8 mouse cellular contexts compared by ENCODE assay signal in the genomic region with DNA sequence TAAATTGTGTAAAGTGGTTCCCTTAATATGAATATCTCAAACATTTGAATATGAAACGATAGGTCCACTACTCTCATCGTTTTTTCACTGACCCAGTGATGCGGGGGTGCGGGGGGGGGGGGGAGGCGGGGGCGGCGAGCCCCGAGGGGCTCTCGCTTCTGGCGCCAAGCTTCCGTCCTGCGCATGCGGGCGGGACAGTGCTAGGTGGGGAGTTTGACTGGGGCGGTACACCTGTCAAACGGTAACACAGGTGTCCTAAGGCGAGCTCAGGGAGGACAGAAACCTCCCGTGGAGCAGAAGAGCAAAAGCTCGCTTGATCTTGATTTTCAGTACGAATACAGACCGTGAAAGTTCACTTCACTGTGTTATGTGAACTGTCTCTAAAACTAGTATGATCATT. TPM values are rescaled to one million over a fixed set of nuclear protein-coding genes. Genes with fewer than 3 reads are reported as not detected.
A peak's percentile ranks its signal among the peaks of the same experiment; 100 is the strongest.
DNase-seq lines count a peak whose midpoint lies in the region; ATAC-seq lines count a peak whose summit lies in the region.
"Had no signal": no experiment of that assay in that cellular context is flagged by ENCODE, and none has a peak within 500 bp of the region (broad histone marks: within the 10 kb centered on the region; RNA-seq: fewer than 3 reads in every experiment).

No protein-coding gene starts in this region.

- H3K4me2 ChIP-seq in embryonic facial prominence, embryonic 15.5 days (replicated peaks), result no peak overlapping the region
- H3K4me2 ChIP-seq in intestine, embryonic 15.5 days (replicated peaks), result peak overlapping the region; percentile 22; the same call in 1 of the 2 replicates
- H3K4me2 ChIP-seq in midbrain, embryonic 14.5 days (ENCODE audit: low read length), result no peak overlapping the region

- ATAC-seq in embryonic facial prominence, embryonic 15.5 days (ENCODE audit: insufficient number of reproducible peaks, low FRiP score, low TSS enrichment, low read depth), result peak; percentile 95
- peak; percentile 95 for ATAC-seq in intestine, embryonic 15.5 days
- ATAC-seq in midbrain, embryonic 14.5 days (ENCODE audit: low FRiP score, low TSS enrichment), result peak; percentile 95

- H3K27ac ChIP-seq in embryonic facial prominence, embryonic 15.5 days (replicated peaks), result no peak overlapping the region
- H3K27ac ChIP-seq in intestine, embryonic 15.5 days, result peak overlapping the region; percentile 25; the same call in 1 of the 2 replicates
- no peak overlapping the region for H3K27ac ChIP-seq in midbrain, embryonic 14.5 days (replicated peaks; ENCODE audit: low read depth, low read length)

- no peak overlapping the region for H3K9ac ChIP-seq in embryonic facial prominence, embryonic 15.5 days
- no peak overlapping the region for H3K9ac ChIP-seq in intestine, embryonic 15.5 days
- no peak overlapping the region for H3K9ac ChIP-seq in midbrain, embryonic 14.5 days (replicated peaks; ENCODE audit: low read length)

- H3K9me3 ChIP-seq in embryonic facial prominence, embryonic 15.5 days (replicated peaks), result no peaks in the 10 kb centered on the region
- no peaks in the 10 kb centered on the region for H3K9me3 ChIP-seq in intestine, embryonic 15.5 days
- no peaks in the 10 kb centered on the region for H3K9me3 ChIP-seq in midbrain, embryonic 14.5 days (ENCODE audit: control insufficient read depth, low read length)
- H3K9me3 ChIP-seq: megakaryocyte, embryonic 14.5 days had no signal

- H3K36me3 ChIP-seq in embryonic facial prominence, embryonic 15.5 days, result no peaks in the 10 kb centered on the region
- no peaks in the 10 kb centered on the region for H3K36me3 ChIP-seq in intestine, embryonic 15.5 days
- no peaks in the 10 kb centered on the region for H3K36me3 ChIP-seq in midbrain, embryonic 14.5 days (ENCODE audit: control insufficient read depth, insufficient read depth, low read length)

- peaks cover 18% of the 10 kb centered on the region for H3K4me1 ChIP-seq in embryonic facial prominence, embryonic 15.5 days
- H3K4me1 ChIP-seq in intestine, embryonic 15.5 days (replicated peaks), result peaks cover 19% of the 10 kb centered on the region
- peaks cover 25% of the 10 kb centered on the region for H3K4me1 ChIP-seq in midbrain, embryonic 14.5 days (ENCODE audit: control insufficient read depth, insufficient read depth, low read length)
- H3K4me1 ChIP-seq: megakaryocyte, embryonic 14.5 days had no signal

- 15% methylated on average over 21 of the region's 21 CpGs for WGBS in embryonic facial prominence, embryonic 15.5 days
- WGBS in intestine, embryonic 15.5 days, result 22% methylated on average over 21 of the region's 21 CpGs
- 16% methylated on average over 21 of the region's 21 CpGs for WGBS in midbrain, embryonic 14.5 days

- H3K4me3 ChIP-seq in embryonic facial prominence, embryonic 15.5 days (replicated peaks), result no peak overlapping the region
- H3K4me3 ChIP-seq in intestine, embryonic 15.5 days (replicated peaks), result no peak overlapping the region
- no peak overlapping the region for H3K4me3 ChIP-seq in midbrain, embryonic 14.5 days (replicated peaks; ENCODE audit: low read depth, low read length)
- H3K4me3 ChIP-seq: megakaryocyte, embryonic 14.5 days had no signal

- DNase-seq in lung, postnatal 10 days, result peak; percentile 52
- no peak for DNase-seq in lung, postnatal 4 days
- peak; percentile 97 for DNase-seq in ZHBTc4 (ENCODE audit: low read depth, low spot score)
- DNase-seq in midbrain, embryonic 14.5 days, result peak; percentile 90
- DNase-seq in layer of hippocampus, postnatal 25 days (ENCODE audit: extremely low spot score in 1 of 2, low spot score in 1 of 2), result no peak

- H3K27me3 ChIP-seq in embryonic facial prominence, embryonic 15.5 days, result peaks cover 7% of the 10 kb centered on the region; the same call in 1 of the 2 replicates
- H3K27me3 ChIP-seq in intestine, embryonic 15.5 days (replicated peaks), result no peaks in the 10 kb centered on the region
- 0 out of 2 replicates have a peak, but pooled peaks cover 2% of the 10 kb centered on the region for H3K27me3 ChIP-seq in midbrain, embryonic 14.5 days (ENCODE audit: control insufficient read depth, insufficient read depth, low read length)

RNA-seq across cellular contexts. Expression of a gene that starts 31.3 kb away (rescaled TPM):
- 52.9 and 53.4 TPM in 2 replicates for polyA plus RNA-seq in embryonic facial prominence, embryonic 15.5 days (2015; fragmentation: Nextera tagmentation; extraction: Ambion mirVana)
- 40.5 and 41.5 TPM in 2 replicates for polyA plus RNA-seq in intestine, embryonic 15.5 days (2015; fragmentation: Nextera tagmentation; extraction: Ambion mirVana)
- polyA plus RNA-seq in midbrain, embryonic 14.5 days (2014; fragmentation: Nextera tagmentation; extraction: Ambion mirVana), result 65.1 and 77.7 TPM in 2 replicates
- total RNA-seq in layer of hippocampus, postnatal 25 days (2021), result 100 to 1,000 TPM in 1 of 2 experiments, 10 to 100 TPM in 1; 89.5 to 108 TPM

Comparison
In these comparisons a context has a peak if more than half of its experiments do, and no peak if none do; other contexts are left out.
1. DNase-seq: peak in lung, postnatal 10 days (single experiment), ZHBTc4 (single experiment) and midbrain, embryonic 14.5 days (single experiment); none in lung, postnatal 4 days (0 of 2) and layer of hippocampus, postnatal 25 days (0 of 2).
2. Peak in every context shown above with its lines, with median percentiles within 50 percentile points of each other: ATAC-seq.